In genomic region chr12:78922977-78923376, GRCm38 (mm10) we compare ENCODE assay signal across 2 mouse cellular contexts. TPM values are rescaled to one million over a fixed set of nuclear protein-coding genes. Genes with fewer than 3 reads are reported as not detected.
"Had no signal": no experiment of that assay in that cellular context is flagged by ENCODE, and none has a peak within 500 bp of the region (broad histone marks: within the 10 kb centered on the region; RNA-seq: fewer than 3 reads in every experiment).

No protein-coding gene starts in this region.

RNA-seq across cellular contexts. Expression of gene Plek2, which starts 16.2 kb away (rescaled TPM):
- total RNA-seq: gastrocnemius, adult 8-10 months; left cerebral cortex, postnatal 36 days had no signal
